Mouse (Mus musculus) stomach, embryonic 15.5 days (tissue): Measurements from ENCODE around the gene Tmem230. TPM values are rescaled to one million over a fixed set of nuclear protein-coding genes. Genes with fewer than 3 reads are reported as not detected.

Source experiments
- ATAC-seq: fragments of 200-750 bp; cut with Nextera tagmentation; 2 replicates; pipeline ENCODE4 v1.8.0; 2017; ENCODE audit warnings: low read depth, moderate number of reproducible peaks, moderate TSS enrichment; ENCODE audit not compliant: insufficient read depth, low FRiP score
- H3K27ac ChIP-seq: fragments of 300-500 bp; sonication (generic); 2 replicates; pipeline ENCODE4 v1.5.1; 2015; ENCODE audit warnings: mild to moderate bottlenecking, inconsistent platforms
- H3K27me3 ChIP-seq: fragments of 300-500 bp; sonication (generic); replicated peaks from 2 replicates; pipeline ENCODE4 v1.6.1; 2015; ENCODE audit warnings: inconsistent platforms
- H3K36me3 ChIP-seq: fragments of 300-500 bp; sonication (generic); 2 replicates; pipeline ENCODE4 v1.6.1; 2015; ENCODE audit warnings: inconsistent platforms
- H3K4me1 ChIP-seq: fragments of 300-500 bp; sonication (generic); 2 replicates; pipeline ENCODE4 v1.6.1; 2015; ENCODE audit warnings: inconsistent platforms
- H3K4me2 ChIP-seq: fragments of 300-500 bp; sonication (generic); 2 replicates; pipeline ENCODE4 v1.6.1; 2015; ENCODE audit warnings: mild to moderate bottlenecking, inconsistent platforms
- H3K4me3 ChIP-seq: fragments of 300-500 bp; sonication (generic); replicated peaks from 2 replicates; pipeline ENCODE4 v1.5.1; 2015; ENCODE audit warnings: inconsistent platforms
- H3K9ac ChIP-seq: fragments of 300-500 bp; sonication (generic); 2 replicates; pipeline ENCODE4 v1.6.1; 2015; ENCODE audit warnings: inconsistent platforms
- H3K9me3 ChIP-seq: fragments of 300-500 bp; sonication (generic); 2 replicates; pipeline ENCODE4 v1.6.1; 2016; ENCODE audit warnings: inconsistent platforms
- WGBS: fragments of 180-500 bp; shearing (Covaris S2); methylation state at CpG from one replicate; pipeline ENCODE4 v1.1.7; 2015; 5-methylcytosine and 5-hydroxymethylcytosine counted together
- polyA plus RNA-seq: library from polyadenylated mRNA; unstranded; fragments of >200 nt; fragmentation: Nextera tagmentation; extraction: Ambion mirVana; gene quantifications from 2 replicates; pipeline ENCODE4 v1.2.1, GENCODE M21; 2015

The Tmem230 gene
- polyA plus RNA-seq, 1 experiment from 2014 or later = 40.6 TPM

- no peak overlapping the region for H3K9ac ChIP-seq
- no peak overlapping the region for H3K4me2 ChIP-seq
- no peaks in the 10 kb centered on the region for H3K27me3 ChIP-seq
- no peaks in the 10 kb centered on the region for H3K36me3 ChIP-seq
- no peak overlapping the region for H3K4me3 ChIP-seq
- no peak; the same call in 1 of the 2 replicates for ATAC-seq
- peaks cover 6% of the 10 kb centered on the region; the same call in 1 of the 2 replicates for H3K4me1 ChIP-seq
- no peak overlapping the region for H3K27ac ChIP-seq
- no peaks in the 10 kb centered on the region for H3K9me3 ChIP-seq
- 84% methylated on average over 3 of the region's 3 CpGs for WGBS
Observed at GRCm38 (mm10) chr2:132269217-132269616, 21.6 kb upstream of the Tmem230 start.

GRCm38 (mm10) chr2:132266086-132266485, 18.5 kb upstream of the Tmem230 start:
- Histone ChIP-seq H3K4me2 (no peak overlapping the region), H3K27me3 (no peaks in the 10 kb centered on the region), H3K4me1 (peaks cover 12% of the 10 kb centered on the region; the same call in 1 of the 2 replicates), H3K36me3 (no peaks in the 10 kb centered on the region), H3K4me3 (no peak overlapping the region), H3K27ac (no peak overlapping the region), H3K9me3 (no peaks in the 10 kb centered on the region), H3K9ac (no peak overlapping the region)
- 84% methylated on average over 3 of the region's 3 CpGs for WGBS
- ATAC-seq = no peak

GRCm38 (mm10) chr2:132265196-132265595, 17.6 kb upstream of the Tmem230 start:
- Histone ChIP-seq H3K36me3 (no peaks in the 10 kb centered on the region), H3K27me3 (no peaks in the 10 kb centered on the region), H3K4me1 (peaks cover 12% of the 10 kb centered on the region; the same call in 1 of the 2 replicates), H3K9ac (no peak overlapping the region), H3K4me2 (peak overlapping the region; percentile 64; the same call in 1 of the 2 replicates), H3K4me3 (no peak overlapping the region), H3K9me3 (no peaks in the 10 kb centered on the region), H3K27ac (no peak overlapping the region)
- WGBS = 74% methylated on average over 9 of the region's 9 CpGs
- ATAC-seq = no peak

- ATAC-seq = no peak
- H3K27me3 ChIP-seq = no peaks in the 10 kb centered on the region
- H3K36me3 ChIP-seq = no peaks in the 10 kb centered on the region
- H3K9me3 ChIP-seq = no peaks in the 10 kb centered on the region
- WGBS = 19% methylated on average over 6 of the region's 6 CpGs
- H3K4me1 ChIP-seq = peaks cover 12% of the 10 kb centered on the region; the same call in 1 of the 2 replicates
- peak overlapping the region; percentile 58; the same call in 1 of the 2 replicates for H3K9ac ChIP-seq
- peak overlapping the region; percentile 64 for H3K4me2 ChIP-seq
- peak overlapping the region; percentile 66 for H3K4me3 ChIP-seq
- no peak overlapping the region for H3K27ac ChIP-seq
Observed at GRCm38 (mm10) chr2:132264266-132264710, 16.7 kb upstream of the Tmem230 start.

- H3K4me1 ChIP-seq = peaks cover 12% of the 10 kb centered on the region; the same call in 1 of the 2 replicates
Observed at GRCm38 (mm10) chr2:132263421-132264265, 16.0 kb upstream of the Tmem230 start.

GRCm38 (mm10) chr2:132262879-132263398, 15.3 kb upstream of the Tmem230 start, which contains the start of gene Cds2:
Gene Cds2, plus strand, starts transcription at chr2:132263148.
- Histone ChIP-seq H3K4me2 (peak within 1 kb of the TSS; percentile 64), H3K36me3 (no peaks in the 10 kb centered on the region), H3K4me1 (peaks cover 12% of the 10 kb centered on the region; the same call in 1 of the 2 replicates), H3K9ac (peak within 1 kb of the TSS; percentile 58), H3K27ac (peak within 1 kb of the TSS; percentile 58), H3K4me3 (peak within 1 kb of the TSS; percentile 66), H3K9me3 (no peaks in the 10 kb centered on the region), H3K27me3 (no peaks in the 10 kb centered on the region)
- peak; percentile 99 for ATAC-seq
- under 1% methylated on average over 41 of the region's 49 CpGs for WGBS

More at GRCm38 (mm10) chr2:132263421-132264265, 16.0 kb upstream of the Tmem230 start:
- no peak; the same call in 1 of the 2 replicates for ATAC-seq
- WGBS = 1% methylated on average over 47 of the region's 47 CpGs
- no peaks in the 10 kb centered on the region for H3K36me3 ChIP-seq
- H3K4me2 ChIP-seq = peak overlapping the region; percentile 64
- no peaks in the 10 kb centered on the region for H3K27me3 ChIP-seq
- peak overlapping the region; percentile 58 for H3K27ac ChIP-seq
- peak overlapping the region; percentile 58 for H3K9ac ChIP-seq
- H3K9me3 ChIP-seq = no peaks in the 10 kb centered on the region
- H3K4me3 ChIP-seq = peak overlapping the region; percentile 66

- Histone ChIP-seq H3K4me3 (no peak overlapping the region), H3K9ac (no peak overlapping the region), H3K4me2 (peak overlapping the region; percentile 64; the same call in 1 of the 2 replicates), H3K36me3 (no peaks in the 10 kb centered on the region), H3K27me3 (no peaks in the 10 kb centered on the region), H3K27ac (no peak overlapping the region), H3K9me3 (no peaks in the 10 kb centered on the region), H3K4me1 (peaks cover 12% of the 10 kb centered on the region; the same call in 1 of the 2 replicates)
- ATAC-seq = no peak
- 68% methylated on average over 6 of the region's 6 CpGs for WGBS
Observed at GRCm38 (mm10) chr2:132262175-132262574, 14.6 kb upstream of the Tmem230 start.

GRCm38 (mm10) chr2:132260601-132261000, 13.0 kb upstream of the Tmem230 start:
- WGBS = 94% methylated on average over 3 of the region's 3 CpGs
- no peak for ATAC-seq
- H3K9me3 ChIP-seq = no peaks in the 10 kb centered on the region

GRCm38 (mm10) chr2:132257350-132258068, 9.9 kb upstream of the Tmem230 start:
- Histone ChIP-seq H3K9ac (no peak overlapping the region), H3K4me1 (0 out of 2 replicates have a peak, but pooled peaks cover under 1% of the 10 kb centered on the region), H3K4me3 (no peak overlapping the region), H3K4me2 (no peak overlapping the region), H3K9me3 (no peaks in the 10 kb centered on the region), H3K36me3 (no peaks in the 10 kb centered on the region), H3K27me3 (no peaks in the 10 kb centered on the region), H3K27ac (no peak overlapping the region)
- 85% methylated on average over 6 of the region's 6 CpGs for WGBS
- no peak for ATAC-seq

More at GRCm38 (mm10) chr2:132260601-132261000, 13.0 kb upstream of the Tmem230 start:
- no peak overlapping the region for H3K4me3 ChIP-seq
- H3K4me1 ChIP-seq = peaks cover 12% of the 10 kb centered on the region; the same call in 1 of the 2 replicates
- H3K9ac ChIP-seq = no peak overlapping the region
- H3K4me2 ChIP-seq = no peak overlapping the region
- no peaks in the 10 kb centered on the region for H3K27me3 ChIP-seq
- H3K36me3 ChIP-seq = no peaks in the 10 kb centered on the region
- no peak overlapping the region for H3K27ac ChIP-seq

- Histone ChIP-seq H3K4me2 (peak overlapping the region; percentile 73), H3K4me1 (peaks cover 13% of the 10 kb centered on the region; the same call in 1 of the 2 replicates), H3K4me3 (peak overlapping the region; percentile 69), H3K36me3 (peaks cover 2% of the 10 kb centered on the region; the same call in 1 of the 2 replicates), H3K27me3 (no peaks in the 10 kb centered on the region), H3K9me3 (no peaks in the 10 kb centered on the region), H3K9ac (no peak overlapping the region), H3K27ac (peak overlapping the region; percentile 86)
- under 1% methylated on average over 7 of the region's 7 CpGs for WGBS
- no peak for ATAC-seq
Observed at GRCm38 (mm10) chr2:132253603-132254002, 6.0 kb upstream of the Tmem230 start.
